Mouse (Mus musculus) embryo, embryonic 11 days (tissue): ENCODE data around the gene Disp1.

Experiments
- DNase-seq: peaks from one replicate; pipeline ENCODE4 v3.0.0-alpha.2; 2015

The Disp1 gene

DNA sequence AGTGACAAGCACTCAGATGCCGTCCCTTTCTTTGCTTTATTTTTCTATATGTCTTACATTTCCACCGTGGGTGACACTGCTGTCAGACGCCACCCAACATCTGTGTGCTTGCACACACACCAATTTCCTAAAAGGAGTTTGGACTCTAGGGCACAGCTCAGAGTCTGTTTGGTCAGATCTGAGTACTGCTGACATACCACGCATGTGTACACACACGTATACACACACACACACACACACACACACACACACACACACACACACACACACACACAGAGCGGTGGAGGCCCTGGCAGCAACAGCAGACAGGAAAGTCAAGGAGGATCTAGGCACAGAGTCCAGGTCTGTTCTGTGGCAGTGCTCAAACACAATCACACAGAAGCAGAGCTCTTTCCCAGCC lies 61.1 kb downstream of the Disp1 start:
- no peak for DNase-seq

DNA sequence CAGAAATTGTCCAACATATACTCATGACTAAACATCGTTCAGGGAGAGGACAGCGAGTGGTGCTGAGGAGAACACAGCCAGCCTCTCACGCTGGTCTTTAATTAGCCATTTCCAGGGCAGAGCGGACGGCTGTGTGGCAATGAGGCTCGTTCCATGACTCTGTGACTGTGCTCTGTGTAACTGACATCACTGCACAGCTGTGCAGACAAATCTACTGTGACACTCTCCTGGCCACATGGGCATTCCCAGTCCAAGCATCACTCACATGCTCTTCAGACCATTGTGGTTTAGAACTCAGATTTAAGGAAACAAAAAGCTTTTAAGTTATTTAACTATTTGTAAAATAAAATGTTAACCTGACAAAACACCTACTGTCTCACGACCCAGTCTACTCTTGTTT lies 62.1 kb downstream of the Disp1 start:
- DNase-seq: no peak

DNA sequence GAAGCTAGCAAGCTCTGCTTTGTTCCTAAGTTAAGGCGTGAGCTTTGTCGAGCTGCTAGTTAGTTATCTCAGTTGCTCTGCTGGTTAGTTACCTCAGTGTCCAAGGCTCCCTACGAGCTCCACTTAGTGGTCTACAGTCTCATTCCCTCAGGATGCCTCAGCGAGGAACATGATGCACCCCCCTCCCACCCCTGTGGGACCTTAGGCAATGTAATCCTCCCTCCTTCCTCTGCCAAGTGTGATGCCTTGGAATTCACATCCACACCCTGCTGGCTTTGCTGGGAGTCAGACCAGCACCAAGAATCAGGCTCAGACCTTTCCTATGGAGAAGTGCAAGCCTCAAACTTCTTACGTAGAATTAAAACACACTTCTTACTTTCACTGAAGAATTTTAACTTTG lies 65.7 kb downstream of the Disp1 start:
- no peak for DNase-seq

DNA sequence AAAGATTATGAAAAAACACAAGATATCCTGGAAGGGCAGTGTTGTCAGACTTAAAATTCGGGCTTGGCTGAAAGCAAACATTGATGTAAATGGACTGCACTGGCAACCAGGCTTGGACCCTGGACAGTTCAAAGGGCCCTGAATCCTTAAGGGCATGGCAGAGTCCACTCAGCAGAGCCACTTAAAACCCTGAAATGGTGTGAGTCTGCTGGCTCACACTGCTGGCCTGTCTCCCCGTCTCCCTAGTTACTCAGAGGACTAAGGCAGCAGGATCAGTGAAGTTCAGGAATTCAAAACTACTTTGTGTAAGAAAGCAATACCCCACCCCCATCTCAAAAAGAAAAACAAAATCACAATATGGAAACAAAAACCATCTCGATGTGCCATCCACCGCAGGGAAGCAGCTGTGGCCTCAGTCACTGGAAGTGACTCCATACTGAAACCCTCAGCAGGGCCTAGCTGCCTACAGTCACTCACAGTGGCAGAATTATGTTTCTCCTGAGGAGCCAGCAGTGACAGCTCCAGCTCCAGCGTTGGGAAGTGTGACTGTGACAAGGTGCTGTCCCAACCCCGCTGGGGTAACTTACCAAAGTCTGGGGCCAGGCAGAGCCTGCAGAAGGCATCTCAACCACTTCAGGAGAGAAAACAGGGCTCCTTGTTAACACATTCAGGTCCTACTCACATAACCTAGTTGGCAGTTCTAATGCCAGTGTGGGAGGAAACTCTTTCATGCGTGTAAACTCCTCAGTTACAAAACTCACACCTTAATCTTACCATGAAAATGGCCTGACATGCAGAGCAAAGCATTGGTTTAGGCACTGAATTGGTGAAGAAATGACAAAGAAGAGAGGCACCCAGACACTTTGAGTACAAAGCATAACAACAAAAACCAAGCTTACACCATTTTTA lies 66.8 kb downstream of the Disp1 start:
- no peak for DNase-seq

DNA sequence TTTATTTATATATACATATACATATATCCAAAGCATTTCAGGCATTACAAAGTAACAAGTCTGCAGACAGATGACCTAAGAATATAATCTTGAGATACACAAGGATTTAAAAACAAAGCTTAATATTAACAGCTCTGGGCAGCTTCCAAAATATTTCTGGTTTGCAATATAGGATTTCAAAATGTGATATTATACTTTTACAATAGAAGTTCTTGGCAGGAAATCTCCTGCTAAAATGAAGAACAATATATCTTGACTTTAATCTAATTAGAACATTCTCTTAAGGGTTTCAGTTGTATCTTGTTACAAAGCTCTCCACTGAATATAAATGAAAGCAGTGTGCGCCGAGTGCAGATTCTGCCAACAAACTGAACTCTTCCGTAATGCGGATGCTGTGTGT lies 68.0 kb downstream of the Disp1 start:
- DNase-seq: no peak

DNA sequence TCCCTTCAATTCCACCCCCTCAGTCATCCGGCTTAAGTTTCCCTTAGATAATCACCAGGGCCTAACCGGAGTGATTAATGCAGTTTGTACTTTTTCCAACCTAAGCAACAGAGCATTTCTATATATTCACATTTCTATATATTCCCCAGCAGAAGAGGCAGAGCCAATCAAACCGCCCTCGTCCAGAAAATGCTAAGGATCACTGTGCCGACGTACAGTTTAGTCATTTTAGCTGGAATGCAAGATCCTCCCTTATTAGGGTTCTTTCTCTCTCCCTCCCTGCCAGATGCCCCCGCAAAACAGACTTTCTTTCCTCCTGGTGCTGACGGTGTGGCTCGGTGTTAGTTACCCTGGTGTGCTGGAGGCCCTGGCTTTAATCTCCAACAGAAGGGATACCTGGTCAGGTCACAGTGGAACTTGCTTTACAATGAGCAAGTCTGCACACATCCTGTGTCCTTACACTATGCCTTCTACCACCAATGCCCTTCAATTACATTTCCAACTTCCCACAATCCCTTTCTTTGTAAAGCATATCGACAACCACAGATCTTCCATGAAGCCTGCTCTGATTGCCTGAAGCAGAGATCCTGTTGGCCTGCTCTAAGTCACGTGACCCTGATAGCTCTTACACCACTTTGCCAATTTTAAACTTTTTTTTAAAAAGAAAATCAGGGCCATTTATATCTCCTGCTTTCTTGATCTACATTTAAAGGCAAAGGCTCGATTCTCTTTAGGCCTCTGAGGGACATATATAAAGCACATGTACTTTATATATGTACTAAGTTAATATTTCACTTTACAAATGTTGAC lies 69.6 kb downstream of the Disp1 start:
- no peak for DNase-seq

DNA sequence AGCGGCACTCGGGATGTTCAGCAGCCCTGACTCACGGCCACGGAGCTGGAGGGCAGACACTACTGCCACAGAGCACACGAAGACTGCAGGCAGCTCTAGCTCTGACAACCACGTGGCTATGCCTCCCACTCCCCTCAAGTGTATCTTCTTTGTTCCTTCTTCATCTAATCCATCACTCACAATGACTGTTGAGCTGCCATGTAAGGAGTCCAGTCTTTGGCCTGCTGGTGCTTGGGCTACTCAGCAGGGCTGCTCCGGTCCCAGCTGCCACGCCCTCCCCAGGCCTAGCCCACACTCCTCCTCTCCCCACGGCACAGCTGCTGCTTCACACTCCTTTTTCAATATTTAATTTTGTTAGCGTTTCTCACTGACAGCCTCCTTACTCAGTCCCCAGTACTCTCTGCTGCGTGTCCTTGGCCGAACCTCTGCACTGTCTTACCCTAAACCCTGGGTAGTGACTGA lies 70.9 kb downstream of the Disp1 start:
- peak; percentile 53 for DNase-seq

DNA sequence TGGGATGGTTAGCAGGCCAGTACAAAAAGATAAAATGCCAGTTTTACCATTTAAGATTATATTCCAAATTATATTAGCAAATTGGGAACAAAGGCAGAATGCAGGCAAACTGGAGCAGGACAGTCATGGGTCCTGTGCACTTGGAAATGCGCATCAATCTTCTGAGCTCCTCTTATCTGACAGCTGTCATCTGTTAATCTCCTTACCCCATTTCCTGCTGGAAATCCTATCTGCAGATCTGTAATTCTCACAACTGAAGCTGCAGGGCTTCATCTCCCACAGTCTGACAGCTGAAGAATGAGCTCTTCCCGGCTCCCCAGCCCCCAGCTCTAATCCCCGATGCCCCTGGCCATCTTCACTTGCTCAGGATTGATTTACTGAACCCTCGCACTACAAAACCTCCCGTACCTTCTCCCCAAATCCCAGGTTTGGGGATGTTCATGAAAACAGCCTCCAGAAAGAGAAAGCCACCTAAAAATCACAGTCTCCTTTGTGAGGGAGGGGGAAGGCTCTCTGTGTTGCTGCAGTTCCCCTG lies 71.7 kb downstream of the Disp1 start:
- DNase-seq: peak; percentile 27

DNA sequence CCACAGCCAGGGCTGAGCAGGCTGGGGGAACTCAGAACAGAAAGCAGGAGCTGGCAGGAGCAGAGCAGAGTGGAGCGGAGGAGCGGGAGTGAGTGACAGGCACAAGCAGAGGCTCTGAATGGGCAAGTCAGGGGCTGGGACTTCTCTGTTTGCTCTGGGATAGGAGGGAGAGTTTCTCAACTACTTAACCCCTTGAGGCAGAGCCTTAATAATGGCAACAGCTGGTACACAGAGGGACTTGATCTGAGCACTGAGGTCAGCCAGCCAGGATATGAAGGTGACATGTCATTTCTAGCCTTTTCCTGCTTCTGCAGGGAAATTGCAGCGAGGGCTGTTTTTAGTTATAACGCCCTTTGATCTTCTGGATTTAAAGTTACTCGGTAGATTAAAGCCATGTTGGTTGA lies 73.9 kb downstream of the Disp1 start:
- peak; percentile 85 for DNase-seq

DNA sequence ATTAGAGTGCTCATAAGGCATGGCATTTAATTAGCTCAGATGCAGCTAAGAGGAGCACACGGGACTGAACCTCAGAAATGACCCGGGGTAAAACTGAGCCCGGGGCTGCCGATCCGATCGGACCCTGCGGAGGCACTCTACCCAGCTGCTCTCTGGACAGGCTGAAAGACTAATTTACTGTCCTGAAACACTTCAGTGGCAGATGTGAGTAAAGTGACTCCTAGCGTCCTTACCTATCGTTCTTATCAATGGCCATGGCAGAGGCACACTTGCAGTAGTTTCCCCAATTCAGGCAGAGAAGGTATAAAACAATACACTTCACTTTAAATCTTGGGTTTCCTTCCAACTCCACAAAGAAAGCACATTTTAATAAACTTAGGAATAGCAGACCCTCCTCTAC lies 74.5 kb downstream of the Disp1 start:
- peak; percentile 54 for DNase-seq

DNA sequence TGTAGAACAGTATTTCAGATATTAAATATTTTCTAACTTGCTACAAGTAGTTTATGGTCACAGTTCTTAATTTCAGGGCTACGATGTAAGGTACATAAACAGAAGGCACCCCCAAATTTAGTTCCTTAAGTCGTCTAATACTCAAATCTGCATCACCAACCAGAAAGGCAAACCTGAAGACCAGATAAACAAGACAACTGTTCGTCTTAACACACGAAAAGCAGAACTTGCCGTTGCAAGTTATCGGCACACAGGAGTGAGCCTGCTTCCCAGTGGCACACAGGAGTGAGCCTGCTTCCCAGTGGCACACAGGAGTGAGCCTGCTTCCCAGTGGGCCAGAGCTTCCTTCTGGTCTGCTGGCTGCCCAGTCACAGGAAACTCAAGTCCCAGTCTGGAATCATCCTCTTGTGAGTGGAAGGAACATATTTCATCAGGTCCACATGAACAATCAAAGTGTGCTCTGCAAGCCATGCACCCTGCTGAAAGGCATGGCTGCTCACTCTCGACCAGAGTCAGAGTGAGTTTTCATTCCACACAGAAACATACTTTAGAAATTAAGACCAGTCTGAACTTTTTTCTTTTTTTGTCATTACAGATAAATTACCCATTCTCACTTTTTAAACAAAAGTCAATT lies 75.1 kb downstream of the Disp1 start:
- DNase-seq: no peak

DNA sequence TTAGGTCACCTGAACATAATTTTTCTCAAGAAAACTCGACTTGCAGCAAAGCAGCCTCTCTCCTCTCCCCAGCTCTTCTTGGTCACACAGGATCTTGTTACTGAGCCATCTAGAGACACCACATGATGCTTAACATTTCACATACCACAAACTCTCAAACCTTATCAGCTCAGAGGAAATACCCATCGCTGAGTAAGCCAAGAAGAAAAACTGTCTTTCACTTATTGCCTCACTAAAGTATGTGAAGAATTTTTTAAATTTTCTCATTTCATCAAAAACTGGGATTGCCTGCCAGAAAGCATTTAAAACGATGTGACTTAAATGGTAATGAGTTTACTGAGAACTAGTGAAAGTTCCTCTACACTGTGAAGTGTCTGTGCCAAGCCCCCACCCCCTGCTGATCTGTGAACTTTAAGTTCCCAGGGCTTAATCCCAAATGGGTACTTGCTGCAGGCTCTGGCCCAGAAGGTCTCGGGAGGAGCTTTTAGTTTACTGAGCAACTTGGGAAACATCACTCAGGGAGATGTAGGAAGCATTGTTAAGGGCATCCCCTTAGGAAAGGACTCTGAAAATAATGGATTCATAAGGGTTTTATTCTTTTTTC lies 76.6 kb downstream of the Disp1 start:
- DNase-seq: no peak

DNA sequence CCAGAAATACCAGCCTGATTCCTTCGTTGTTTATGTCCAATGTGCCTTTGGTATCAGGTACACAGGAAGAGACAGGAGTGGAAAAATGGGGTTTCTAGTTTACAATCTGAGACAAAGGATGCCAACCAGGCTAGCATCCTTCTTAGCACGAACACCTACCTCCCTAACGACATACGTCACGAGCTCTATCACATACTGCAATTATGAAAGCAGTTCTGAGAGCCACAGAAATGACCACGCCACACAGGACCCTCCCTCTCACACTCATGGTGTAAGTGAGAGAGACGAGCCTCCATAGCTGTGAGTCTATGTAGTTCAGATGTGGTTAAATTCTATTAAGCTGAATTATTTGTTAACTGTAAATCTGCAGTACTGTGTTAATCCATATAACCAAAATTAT lies 78.1 kb downstream of the Disp1 start:
- no peak for DNase-seq

DNA sequence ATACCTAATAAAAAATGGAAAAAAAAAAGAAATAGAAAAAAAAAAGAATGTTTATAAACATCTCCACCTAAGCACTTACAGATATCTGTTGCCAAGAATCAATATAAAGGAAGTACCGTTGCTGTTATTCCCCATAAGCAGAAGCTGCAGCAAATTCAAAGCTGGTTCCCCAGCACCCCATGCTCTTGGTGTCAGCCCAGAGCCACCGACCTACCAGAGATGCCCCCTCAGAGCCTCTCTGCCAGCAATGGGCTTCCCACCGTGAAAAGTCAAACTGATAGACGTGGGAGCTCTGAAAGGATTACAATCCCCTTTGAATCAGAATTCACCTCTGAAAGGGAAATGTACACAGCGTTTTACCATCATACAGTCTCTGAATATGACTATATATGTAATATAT lies 78.8 kb downstream of the Disp1 start:
- no peak for DNase-seq

DNA sequence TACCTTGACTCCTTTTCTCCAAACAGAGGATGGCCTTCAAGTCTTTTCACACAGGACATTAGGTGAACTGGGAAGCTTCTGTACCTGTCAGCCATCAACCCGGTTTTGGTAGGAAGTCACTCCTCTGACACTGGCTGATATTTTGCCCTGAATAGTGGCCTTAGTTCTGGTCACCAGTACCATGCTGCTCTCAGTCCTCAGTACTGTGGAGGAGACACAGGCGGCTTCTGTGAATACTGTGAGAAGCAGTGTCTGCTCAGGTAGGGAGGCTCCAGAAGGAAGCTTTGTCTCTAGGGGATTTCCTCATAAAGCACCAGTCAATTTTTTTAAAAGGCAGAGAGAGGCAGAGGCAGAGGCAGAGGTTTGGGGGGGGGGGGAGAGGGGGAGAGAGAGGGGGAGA lies 80.0 kb downstream of the Disp1 start:
- no peak for DNase-seq

DNA sequence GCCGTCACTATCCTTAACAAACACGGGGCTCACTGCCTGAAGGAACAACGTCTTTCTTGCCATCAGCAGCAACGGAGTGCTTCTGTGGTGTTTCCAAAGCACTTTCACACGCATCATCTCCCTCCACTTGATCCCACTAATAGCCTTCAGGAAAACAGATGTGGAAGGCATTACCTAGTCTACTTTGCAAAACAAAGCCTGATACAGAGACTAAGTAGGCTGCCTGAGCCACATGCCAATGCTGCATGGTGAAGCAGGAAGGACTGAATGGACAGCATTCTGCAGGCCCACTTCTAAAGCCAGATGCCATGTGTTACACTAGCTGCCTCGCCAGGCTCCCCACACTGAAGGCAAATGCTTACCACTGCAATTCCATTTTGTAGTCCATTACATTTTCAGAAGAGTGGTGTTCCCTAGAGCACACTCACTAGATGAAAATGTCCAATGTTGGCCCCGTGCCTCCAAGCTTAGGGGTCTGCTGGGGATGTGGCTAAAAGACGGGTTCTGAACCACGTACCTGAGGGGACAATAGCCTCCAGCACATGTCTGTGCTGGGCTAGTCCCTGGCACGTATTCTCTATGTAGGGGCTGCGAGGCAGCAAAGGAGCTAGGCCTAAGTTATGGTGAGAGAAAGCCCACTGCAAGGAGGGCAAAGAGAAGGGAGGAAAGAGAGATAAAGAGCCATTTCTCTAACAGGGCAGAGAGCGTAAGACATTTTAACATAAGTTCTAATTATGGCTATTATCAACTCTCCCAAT lies 80.6 kb downstream of the Disp1 start:
- DNase-seq: no peak

DNA sequence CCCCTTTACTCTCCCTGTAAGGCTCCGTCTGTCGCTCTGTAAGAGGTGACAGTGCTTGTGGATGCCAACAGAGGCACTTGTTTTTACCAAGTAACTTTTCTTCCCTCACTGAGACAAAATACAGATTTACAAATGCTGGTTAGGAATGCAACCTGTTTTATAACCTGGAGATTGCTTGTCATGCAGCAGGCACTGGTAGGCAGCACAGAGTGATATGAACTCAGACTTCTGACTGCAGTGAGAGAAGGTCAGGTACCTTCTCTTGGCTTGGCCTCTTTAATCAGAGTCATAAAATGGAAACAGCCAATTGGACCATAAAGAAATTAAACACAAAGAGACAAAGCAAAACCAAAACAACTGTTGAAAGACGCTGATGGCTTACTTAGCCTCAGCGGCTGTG lies 83.2 kb downstream of the Disp1 start:
- no peak for DNase-seq

DNA sequence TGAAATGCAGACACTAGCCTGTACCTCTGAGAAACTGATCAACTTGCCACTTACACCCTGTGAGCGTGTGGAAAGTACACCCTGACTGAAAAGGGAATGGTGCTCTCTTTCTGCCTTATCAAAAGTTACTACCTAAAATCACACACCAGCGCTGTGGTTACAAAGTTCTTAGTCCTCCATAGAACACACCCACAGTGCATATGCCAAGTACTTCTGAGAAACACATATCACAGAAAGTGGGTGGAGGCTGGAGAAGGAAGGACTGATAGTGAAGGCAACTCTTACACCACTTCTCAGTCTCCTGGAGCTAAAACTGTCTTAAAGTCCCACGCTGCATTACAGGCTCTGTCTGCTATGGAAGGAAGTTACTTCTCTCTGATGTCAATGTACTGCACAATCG lies 86.9 kb downstream of the Disp1 start:
- DNase-seq: no peak

DNA sequence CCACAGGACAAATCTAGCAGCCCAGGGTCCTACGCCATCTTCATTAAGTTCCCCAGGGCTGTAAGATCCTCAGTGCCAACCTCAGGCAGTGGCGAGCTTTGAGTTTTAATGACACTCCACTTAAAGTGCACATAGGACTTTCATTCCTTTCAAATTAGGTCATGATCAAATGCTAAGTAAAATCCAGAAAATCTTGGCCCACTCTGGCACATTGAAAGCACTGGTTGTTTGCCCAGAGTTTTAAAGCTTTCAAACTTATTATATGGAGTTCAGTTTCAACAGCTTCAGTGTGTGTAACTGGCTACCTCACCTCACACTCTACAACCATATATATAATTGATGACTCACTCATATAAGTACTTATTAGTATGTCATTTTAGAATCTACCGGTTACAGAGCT lies 87.9 kb downstream of the Disp1 start:
- DNase-seq: no peak

DNA sequence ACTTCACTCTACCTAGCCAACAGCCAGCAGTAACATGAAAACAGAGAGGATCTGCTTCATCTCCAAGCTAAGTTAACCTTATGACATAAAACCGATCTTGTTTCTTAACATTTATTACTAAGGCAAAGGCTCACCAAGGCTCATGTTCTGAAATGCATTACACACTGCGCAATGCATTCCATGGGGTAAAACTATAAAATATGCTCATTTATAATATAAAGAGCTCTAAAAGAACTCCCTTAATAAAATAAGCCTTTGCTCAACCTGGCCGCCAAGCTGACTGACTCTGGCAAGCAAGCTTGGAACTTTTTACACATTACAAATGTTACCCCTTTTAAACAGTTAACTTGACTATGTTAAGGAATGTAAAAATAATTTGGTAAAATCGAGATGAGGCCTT lies 94.1 kb downstream of the Disp1 start:
- DNase-seq: no peak

DNA sequence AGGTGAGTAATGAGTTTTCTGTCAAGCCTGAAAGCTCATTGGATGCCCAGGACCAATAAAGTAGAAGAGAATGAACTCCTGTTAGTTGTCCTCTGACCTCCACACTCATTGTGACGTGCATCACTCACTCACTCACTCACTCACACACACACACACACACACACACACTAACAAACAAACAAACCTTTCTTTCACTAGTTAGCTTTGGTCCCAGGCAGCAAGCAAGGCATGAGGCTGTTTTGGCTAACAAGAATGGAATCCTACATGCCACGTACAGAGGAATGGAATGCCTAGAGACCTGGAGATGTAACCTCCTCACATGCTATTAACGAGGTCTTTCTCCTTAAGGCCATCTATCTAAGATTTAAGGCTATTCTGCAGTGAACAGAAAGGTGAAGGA lies 97.6 kb downstream of the Disp1 start:
- DNase-seq: no peak

DNA sequence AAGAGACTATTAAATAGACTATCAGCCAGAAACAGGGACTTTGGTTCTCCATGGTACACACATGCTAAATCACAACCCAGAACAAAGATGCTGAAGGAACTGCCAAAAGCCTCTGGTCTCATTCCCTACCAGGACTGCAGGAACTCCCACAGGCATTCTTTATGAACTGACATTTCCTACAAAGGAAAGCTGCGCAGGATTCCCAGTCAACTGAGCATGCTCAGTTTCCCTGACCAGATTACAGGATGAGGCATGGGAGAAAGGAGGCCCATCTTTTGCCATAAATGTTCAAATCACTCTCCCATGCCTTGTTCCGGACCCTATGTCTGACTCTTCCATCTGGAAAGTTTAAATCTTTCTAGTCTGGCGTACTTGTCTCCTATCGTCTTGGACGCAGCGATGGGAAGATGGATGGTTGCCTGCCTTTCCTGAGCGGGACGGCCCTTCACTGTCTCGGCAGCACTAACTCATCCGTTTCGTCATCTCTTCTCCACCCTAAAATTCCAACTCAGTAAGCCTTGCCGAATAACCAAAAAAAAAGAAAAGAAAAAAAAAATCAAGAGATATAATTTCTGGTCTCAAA lies 100.9 kb downstream of the Disp1 start:
- no peak for DNase-seq
